Mouse (Mus musculus) retina, embryonic 14.5 days (tissue): ENCODE measurements around the gene Tnpo3.
"Not testable (repeated sequence)": the region's sequence is repeated elsewhere in the genome, so short reads cannot be mapped to it uniquely, and the experiment has no call there.

Experiments
- DNase-seq: peaks from one replicate; pipeline ENCODE4 v3.0.0-alpha.2; 2015; ENCODE audit warnings: low spot score

The Tnpo3 gene

DNA sequence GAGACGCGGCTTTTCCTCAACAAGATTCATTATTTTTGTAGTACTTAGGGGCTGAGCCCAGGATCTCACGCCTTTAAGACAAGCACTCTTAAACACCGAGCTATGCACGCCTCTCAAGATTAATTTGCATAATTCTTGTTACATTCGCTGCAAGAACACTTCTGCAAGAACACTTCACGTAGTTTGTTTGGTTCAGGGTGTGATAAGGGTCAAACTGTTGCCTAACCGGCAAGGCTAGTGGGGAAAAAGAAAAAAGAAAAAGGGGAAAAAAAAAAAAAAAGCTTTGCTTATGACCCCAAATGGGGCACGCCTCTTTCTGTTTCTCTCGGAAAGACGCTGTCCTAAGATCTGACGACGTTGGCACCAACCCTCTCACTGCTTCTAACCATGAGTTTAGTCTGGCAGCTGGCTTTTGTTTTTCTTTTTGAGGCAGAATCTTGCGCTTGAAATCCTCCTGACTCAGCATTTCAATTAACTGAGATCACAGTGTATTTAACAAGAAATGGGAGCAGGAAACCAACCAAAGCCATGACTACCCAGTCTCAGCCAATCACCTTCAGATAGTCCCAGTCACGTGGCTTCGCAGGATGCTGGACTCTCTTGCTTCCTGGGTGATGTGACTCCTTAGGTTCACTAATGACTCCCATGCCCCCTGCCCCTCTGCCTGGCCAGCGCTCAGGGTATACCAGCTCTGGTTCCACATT lies 11.3 kb upstream of the Tnpo3 start:
- no peak for DNase-seq

DNA sequence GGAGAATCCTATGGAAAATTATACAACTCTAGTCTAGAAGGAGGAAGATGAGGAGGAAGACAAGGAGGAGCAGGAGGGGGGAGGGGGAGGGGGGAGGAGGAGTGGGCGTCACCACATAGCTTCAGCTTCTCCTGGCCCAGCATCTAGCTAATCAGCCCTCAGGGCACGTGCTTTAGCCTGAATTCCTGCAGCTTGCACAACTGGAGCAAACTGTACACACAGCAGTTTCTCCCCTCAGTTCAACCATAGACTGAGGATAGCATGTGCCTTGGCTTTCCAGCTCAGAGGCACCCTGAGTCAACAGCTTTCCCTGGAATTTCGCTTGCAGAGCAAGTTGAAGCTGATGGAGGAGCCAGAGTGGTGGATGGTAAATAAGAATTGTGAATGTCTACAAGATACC lies 10.5 kb upstream of the Tnpo3 start:
- no peak for DNase-seq

DNA sequence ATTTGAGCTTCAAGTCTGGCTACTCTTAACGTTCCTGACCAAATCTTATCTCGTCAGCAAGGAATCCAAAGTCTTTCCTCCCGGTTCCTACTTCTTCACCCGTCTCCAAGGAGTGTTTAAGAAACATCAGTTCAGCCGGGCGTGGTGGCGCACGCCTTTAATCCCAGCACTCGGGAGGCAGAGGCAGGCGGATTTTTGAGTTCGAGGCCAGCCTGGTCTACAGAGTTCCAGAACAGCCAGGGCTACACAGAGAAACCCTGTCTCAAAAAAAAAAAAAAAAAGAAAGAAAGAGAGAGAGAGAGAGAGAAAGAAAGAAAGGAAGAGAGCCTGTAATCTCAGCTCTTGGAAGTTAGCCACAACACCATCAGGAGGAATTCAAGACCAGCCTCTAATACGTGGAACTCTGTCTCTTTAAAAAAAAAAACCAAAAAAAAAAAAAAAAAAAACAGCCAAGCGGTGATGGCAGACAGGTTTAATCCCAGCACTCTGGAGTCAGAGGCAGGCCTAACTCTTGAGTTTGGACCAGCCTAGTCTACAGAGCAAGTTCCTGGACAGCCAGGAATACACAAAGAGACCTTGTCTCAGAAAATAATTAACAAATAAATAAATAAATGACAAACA lies 443 bp upstream of the Tnpo3 start:
- DNase-seq = not testable (repeated sequence)

DNA sequence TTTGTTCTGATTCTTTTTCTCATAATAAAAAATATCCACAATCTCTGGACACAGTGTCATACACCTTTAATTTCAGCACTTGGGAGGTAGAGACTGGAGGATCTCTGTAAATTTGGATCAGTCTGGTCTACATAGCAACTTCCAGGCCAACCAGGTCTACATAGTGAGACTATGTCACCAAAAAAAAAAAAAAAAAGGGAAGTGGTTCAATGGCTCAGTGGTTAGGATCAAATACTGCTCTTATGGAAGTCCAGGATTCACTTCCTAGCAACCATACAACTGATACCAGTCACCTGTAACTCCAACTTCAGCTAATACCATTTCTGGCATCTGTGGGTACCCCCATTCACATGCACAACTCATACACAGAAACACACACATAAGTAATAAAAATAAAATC lies 9.5 kb downstream of the Tnpo3 start:
- no peak for DNase-seq

DNA sequence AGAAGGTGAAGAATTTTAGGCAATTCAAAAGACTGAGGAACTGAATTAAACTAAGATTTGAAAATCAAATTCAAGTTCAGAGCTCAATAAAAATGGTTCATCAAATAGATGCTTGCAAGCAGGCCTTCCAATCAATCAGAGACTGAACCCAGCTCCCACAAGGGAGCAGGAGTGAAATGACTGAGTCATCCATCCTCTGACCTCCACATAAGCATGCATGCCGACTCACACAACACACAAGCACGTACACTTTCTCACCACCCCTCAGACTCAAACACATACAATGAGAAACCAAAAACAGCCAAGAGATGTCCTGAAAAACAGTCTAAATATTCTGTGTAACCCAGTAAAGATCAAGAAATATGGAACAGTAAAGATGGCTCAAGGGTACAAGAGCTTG lies 14.0 kb downstream of the Tnpo3 start:
- DNase-seq = no peak

DNA sequence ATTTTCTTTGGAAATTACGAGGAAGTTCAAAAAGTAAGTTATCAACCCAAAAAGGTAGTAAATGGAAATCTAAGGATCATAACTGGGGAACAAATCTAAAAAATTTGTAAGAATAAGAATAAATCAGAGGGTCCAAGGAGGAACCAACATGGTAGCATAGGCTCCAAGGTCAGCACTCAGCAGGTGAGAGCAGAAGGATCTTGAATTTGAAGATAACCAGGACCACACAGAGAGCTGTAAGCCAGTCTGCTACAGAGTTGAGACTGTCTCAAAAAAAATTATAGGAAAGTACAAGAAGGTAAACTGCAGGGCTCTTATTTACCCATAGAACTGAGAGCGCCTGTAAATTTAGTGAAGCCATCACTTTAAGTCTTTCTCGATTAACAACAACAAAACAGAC lies 28.5 kb downstream of the Tnpo3 start:
- no peak for DNase-seq

DNA sequence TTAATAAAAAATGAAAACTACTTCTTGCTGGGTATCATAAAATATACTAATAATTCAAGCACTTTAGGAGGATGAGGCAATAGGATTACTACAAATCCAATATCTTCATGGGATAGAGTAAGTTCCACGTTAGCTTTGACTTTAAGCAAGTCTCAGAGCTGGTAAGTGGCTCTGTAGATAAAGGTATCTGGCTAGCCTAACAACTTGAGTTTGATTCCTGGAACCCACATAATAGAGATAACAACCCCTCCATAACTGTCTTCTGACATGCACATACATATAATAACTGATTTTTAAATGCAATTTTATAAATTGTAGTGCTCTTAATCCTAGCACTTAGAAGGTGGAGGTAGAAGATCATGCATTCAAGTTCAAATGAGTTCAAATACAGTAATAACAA lies 28.9 kb downstream of the Tnpo3 start:
- no peak for DNase-seq

DNA sequence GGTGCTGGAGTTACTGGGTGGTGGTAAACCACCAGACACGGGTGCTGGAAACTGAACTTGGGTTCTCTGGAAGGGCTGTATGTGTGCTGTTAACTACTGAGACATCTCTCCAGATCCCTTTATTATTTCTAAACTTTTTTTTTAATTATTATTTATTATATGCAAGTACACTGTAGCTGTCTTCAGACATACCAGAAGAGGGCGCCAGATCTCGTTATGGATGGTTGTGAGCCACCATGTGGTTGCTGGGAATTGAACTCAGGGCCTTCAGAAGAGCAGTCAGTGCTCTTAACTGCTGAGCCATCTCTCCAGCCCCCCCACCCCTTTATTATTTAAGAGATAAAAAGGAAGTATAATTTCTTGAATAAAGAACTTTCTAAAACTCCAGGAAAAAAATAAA lies 33.3 kb downstream of the Tnpo3 start:
- not testable (repeated sequence) for DNase-seq

DNA sequence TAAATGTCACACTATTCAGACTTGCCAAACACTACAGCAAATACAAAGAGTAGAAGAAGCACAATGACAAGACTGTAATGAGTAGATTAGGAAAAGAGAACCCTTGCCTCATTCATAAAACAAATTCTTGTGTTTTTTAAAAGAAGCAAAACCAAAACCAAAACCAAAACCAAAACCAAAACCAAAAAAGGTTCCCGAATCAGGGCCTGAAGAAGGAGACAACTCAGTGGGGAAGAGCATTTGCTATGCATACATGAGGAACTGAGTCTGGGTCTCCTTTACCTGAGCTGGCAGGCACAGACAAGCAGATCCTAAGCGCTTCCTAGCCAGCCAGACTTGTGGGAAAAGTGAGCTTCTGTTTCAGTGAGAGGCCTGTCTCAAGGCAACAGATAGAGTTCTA lies 52.6 kb downstream of the Tnpo3 start:
- no peak for DNase-seq

DNA sequence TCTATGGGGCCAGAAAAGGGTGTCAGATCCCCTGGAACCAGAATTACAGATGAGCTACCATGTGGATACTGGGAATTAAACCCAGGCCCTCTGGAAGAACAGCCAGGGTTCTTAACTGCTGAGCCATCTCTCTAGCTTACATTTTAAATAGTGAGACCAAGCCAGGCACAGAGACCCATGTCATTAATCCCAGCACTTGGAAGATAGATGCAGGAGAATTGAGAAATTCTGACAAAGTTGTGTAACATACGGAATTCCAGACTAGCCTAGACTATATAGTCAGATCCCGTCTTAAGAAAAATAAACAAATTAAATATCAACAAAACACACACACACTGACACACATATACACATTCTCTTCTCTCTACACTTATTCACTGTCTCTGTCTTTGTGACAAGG lies 57.2 kb downstream of the Tnpo3 start:
- no peak for DNase-seq

DNA sequence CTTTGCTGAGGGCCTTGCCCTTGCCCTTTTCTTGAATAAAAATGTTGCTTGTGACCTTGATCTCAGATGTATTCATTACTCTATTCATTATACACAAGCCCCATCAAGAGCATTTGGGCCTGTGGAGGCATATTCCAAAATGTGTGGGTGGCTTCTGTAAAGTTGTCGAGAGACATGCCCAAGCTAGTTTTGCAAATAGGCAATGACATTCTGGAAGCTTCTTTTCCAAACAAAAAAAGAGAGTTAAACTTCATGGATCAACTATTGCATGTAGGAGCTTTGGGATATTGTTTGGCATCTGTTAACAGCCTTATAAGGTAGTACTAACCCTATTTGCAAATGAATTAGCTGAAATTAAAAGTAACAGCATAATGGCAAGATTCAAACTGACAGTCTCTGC lies 61.6 kb downstream of the Tnpo3 start:
- no peak for DNase-seq

DNA sequence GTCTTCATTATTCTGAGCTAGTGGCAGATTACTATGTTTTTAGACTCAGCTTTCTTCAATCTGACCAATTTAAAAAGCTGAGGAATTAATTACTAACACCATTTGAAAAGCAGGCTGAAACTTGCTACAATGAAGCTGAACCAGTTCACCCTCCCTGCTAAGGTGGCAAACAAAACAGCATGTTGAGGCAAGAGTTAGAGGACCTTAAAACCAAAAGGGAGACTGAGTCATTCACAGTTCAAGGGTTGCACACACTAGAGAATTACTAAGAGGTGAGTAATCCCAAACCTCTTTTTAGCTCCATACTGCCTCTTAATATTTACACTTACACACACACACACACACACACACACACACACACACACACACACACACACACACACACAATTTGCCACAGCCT lies 62.1 kb downstream of the Tnpo3 start:
- no peak for DNase-seq

DNA sequence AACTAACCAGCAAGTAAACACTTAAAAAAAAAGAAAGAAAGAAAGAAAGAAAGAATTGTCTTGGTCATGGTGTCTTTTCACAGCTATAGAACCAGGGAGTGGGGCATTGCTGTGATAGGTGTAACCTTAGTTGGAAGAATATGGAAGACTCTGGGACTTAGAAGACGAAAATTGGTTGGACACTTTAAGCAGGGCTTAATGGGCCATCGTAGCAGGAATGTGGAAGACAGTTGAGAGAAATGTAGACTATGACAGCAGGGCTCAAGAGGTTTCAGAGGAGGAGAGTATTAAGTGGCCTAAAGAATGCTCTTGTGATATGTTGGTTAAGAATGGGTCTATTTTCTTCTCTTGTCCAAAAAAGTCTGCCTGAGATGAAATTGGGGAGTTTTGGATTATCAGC lies 64.1 kb downstream of the Tnpo3 start:
- DNase-seq = no peak

DNA sequence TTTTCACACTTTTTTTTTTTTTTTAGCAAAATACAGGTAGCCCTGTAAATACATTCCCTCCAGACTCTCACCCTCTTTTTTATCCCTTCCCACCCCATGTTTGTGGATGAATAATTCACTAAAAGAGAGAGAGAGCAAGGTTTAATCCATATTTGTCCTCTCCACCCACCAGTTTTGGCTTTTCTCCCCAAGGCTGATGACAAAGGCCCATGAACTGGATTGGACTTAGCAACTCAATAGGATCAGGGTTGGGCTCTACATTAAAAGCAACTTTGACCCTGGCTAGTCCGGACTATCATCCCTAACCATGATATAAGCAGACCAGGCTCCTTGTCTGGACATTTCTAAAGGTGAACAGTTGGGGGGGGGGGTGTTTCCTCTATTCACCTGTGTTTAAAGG lies 68.7 kb downstream of the Tnpo3 start:
- DNase-seq = no peak

DNA sequence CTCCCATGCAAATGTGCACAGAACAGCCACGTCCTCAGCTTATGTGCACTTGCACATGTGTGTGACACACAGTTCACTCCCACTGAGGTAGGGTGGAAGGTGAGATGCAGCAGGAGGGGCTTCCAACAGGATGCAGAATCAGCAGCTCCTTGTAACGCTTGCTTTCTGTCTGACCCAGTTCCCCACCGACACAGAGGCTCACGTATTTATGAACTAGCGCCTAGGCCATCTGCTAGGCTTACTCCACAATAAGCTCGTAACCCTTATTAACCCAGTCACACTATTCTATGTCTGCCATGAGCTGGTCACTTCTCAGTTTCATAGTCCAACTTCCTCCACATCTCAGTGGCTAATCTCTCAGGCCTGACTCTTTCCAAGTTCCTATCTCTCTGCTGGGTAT lies 69.5 kb downstream of the Tnpo3 start:
- peak; percentile 32 for DNase-seq

DNA sequence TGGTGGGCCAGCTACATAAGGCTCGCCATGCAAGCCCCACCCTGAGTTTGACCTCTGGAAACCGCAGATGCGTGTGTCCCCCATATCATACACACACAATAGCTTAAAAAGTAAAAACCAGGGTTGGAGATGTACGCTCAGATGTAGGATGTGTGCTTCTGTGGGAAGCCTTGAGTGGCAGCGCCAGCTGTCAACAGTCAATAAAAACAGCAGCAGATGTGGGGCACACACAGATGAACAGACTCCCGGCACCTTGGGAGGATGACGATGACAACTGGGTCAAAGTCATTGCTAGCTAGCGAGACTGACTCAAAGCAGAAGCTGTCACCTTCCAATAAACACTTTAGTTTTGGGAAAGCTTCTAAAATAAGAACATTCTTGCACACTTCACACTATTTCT lies 70.2 kb downstream of the Tnpo3 start:
- peak; percentile 7 for DNase-seq

DNA sequence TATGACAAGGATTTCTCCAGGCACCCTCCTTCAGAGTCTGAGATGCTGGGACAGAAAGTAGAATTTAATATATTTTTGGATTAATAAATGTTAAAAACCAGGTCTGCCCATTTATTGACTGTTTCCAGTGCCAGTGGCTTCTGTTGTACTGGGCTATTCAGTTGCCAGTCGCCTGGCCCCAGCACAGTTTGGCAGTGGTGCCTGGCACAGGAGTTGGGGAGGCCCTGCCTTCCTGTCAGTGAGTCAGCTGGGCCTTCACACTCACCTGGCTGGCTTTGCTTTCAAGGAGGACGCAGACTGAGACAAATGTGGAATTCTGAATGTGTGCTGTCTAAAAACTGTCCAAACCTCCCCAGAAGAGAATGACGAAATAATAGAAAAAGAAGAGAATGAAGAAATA lies 72.5 kb downstream of the Tnpo3 start:
- DNase-seq = no peak

DNA sequence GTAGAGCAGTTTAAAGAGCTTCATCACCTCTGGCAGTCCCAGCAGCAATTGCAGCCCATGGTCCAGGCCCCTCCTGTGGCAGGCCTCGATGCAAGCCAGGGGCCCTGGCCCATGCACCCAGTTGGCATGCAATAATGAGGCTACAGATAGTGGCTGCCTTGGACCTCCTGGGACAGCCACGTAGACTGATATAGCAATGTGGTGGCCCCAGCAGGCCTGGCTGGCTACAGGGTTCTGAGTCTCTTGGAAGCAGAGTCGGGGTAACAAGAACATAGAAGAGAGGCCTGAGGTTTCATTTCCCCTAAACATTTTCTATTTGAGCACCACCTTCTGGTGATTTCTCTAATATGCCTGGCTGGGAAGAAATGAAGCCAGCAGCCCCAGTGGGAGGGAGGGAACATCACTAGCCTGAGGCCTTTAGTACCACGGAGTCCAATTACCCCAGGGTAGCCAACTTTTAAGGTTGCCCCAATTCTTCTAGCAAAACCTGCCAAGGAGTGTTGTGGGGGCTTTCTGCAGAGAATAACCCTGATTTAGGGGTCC lies 73.0 kb downstream of the Tnpo3 start:
- DNase-seq = peak; percentile 31

DNA sequence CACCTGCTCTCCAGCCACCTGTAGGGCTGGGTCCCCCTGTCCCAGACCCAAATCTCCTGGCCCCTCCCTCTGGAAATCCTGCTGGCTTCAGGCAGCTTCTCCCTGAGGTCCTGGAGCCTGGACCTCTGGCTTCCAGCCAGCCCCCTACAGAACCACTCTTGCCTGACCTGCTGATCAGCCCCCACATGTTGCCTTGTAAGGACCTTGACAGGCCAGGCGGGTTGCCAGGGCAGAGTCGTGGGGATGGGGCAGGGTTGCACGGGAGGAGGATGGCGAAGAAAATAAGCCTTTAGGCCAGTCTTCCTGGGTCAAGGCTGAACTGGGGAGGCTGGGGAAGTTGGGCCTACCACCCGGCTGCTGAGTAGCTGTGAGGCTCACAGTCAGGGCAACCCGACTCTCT lies 74.4 kb downstream of the Tnpo3 start:
- DNase-seq = no peak

DNA sequence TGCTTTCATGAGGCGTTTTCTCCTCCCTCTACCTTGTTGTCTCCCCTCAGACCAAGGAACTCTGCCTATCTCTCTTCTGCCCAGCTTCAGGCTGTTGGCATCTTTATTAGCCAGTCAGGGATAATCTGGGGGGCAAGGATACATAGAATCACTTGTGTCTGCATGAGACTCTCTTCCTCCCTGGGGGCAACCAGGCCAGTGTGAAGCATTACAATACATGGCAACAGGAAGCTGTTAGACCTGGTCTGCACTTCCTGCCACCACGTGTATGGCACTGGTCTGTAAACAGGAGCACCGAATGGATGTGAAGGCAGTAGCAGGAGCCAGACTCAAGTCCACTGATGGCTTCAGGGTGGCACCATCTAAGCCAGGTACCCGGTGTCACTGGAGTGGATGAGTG lies 79.6 kb downstream of the Tnpo3 start:
- DNase-seq = no peak

DNA sequence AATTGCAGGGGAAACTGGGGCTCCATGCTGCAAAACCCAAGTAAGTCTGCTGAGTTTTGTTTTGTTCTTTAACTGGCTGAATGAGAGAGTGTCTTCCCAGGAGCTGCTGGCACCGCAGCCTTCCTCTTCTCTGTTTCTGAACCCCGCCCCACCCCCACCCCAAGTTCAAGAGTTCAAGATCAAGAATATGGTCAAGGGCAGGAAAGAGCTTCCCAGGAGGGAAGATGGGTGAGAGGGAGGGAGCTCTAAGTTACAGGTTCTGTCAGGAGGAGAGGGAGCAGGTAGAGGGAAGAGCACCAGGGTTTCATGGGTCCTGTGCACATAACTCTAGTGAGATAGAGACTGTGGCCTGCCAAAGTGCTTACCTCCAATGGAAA lies 80.3 kb downstream of the Tnpo3 start:
- DNase-seq = no peak

DNA sequence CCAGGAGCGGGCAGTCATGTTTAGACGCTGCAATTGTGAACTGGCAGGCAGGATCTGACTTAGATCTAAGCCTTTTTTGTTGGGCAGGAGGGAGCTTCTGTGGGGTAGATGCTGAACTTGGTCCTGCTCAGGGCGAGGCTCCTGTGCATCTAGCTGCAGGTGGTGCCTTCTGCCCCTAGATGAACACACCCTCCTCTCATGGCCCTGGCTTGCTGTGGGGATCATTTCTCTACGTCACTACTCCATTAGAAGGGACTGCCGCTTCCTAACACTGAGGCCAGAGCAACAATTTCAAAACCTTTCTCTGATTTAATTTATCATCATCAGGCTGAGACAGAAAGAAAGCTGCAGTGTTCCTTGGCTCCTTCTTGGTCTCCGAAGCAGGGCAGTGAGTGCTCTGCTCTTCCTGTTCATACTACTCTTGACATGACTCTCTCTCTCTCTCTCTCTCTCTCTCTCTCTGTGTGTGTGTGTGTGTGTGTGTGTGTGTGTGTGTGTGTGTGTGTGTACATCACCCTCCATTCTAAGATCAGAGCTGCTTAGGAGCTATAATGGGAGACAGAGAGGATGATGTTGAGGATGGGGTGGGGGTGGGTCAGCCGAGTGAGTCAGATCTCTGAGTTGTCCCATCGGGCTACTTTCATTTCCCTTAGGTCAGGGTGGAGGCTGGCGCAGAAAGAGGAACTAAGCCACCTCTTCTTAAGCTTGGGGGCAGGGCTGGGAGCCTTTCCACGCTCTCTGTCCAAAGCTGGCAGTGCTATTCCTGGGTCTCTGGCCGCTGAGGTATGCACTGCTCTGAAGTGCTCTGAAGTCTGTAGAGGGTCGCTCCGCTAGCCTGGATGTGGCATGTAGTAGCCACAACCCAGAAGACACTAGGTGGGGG lies 80.9 kb downstream of the Tnpo3 start:
- no peak for DNase-seq

DNA sequence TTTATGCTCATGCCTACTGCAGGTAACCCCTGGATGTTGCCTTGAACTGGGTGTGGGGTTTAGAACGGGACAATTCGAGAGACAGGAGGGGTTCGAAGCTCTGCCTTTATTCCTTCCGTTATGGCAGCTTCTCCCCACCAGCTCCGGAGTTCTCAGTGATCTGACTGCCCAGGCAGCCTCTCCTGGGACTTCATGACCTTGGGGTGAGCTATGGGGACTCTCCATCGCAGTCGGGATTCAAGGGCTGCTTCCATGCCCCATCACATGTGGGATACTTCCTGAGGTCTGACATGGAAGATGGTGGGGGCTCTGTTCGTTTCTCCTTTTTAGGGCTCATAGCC lies 81.6 kb downstream of the Tnpo3 start:
- no peak for DNase-seq
